Mouse (Mus musculus) right cerebral cortex, adult 2 months (tissue): ENCODE measurements around the gene Tbx21.

ENCODE experiments used
- DNase-seq, 2 experiments: peaks; one replicate each; pipeline ENCODE4 v3.0.0; 2021 to 2022; ENCODE audit warnings: low spot score in 2 of 2

Tbx21 gene

GRCm38 (mm10) chr11:97132185-97132584, 17.1 kb upstream of the Tbx21 start:
- no peak for DNase-seq

- no peak for DNase-seq
Observed at GRCm38 (mm10) chr11:97131683-97132082, 16.6 kb upstream of the Tbx21 start.

GRCm38 (mm10) chr11:97130318-97130717, 15.2 kb upstream of the Tbx21 start:
- DNase-seq, result no peak

GRCm38 (mm10) chr11:97128956-97129355, 13.8 kb upstream of the Tbx21 start:
- no peak for DNase-seq

GRCm38 (mm10) chr11:97127470-97128223, 12.5 kb upstream of the Tbx21 start:
- no peak for DNase-seq

- peak in 1 of 2 experiments; percentile 44 for DNase-seq
Observed at GRCm38 (mm10) chr11:97126645-97127468, 11.7 kb upstream of the Tbx21 start.

GRCm38 (mm10) chr11:97124266-97125036, 9.3 kb upstream of the Tbx21 start:
- no peak for DNase-seq

GRCm38 (mm10) chr11:97123282-97123890, 8.3 kb upstream of the Tbx21 start:
- no peak for DNase-seq

- DNase-seq, result no peak
Observed at GRCm38 (mm10) chr11:97120641-97121040, 5.5 kb upstream of the Tbx21 start.

GRCm38 (mm10) chr11:97120221-97120620, 5.1 kb upstream of the Tbx21 start:
- DNase-seq, result no peak

- no peak for DNase-seq
Observed at GRCm38 (mm10) chr11:97115797-97116196, 666 bp upstream of the Tbx21 start.

- no peak for DNase-seq
Observed at GRCm38 (mm10) chr11:97112519-97113125, 2.5 kb downstream of the Tbx21 start.

GRCm38 (mm10) chr11:97108976-97109375, 6.2 kb downstream of the Tbx21 start:
- no peak for DNase-seq

- no peak for DNase-seq
Observed at GRCm38 (mm10) chr11:97104091-97104483, 11.0 kb downstream of the Tbx21 start.

GRCm38 (mm10) chr11:97103163-97104090, 11.7 kb downstream of the Tbx21 start:
- DNase-seq, result no peak

GRCm38 (mm10) chr11:97101722-97102121, 13.4 kb downstream of the Tbx21 start:
- peak; percentile 10 to 20 for DNase-seq

- no peak for DNase-seq
Observed at GRCm38 (mm10) chr11:97098791-97099190, 16.3 kb downstream of the Tbx21 start.

GRCm38 (mm10) chr11:97094600-97094999, 20.5 kb downstream of the Tbx21 start:
- no peak for DNase-seq

GRCm38 (mm10) chr11:97086365-97086764, 28.8 kb downstream of the Tbx21 start:
- DNase-seq, result no peak

- DNase-seq, result no peak
Observed at GRCm38 (mm10) chr11:97084821-97085505, 30.2 kb downstream of the Tbx21 start.
